Mouse (Mus musculus) bone marrow macrophage, adult 2 months (primary cell): ENCODE results near the gene Nptx1.
A peak's percentile ranks its signal among the peaks of the same experiment; 100 is the strongest.

ENCODE experiments used
- CTCF ChIP-seq: IDR thresholded peaks from 2 replicates; pipeline ENCODE4 v1.5.1; 2012; ENCODE audit warnings: low read depth, mild to moderate bottlenecking, low read length, moderate library complexity
- POLR2A ChIP-seq: IDR thresholded peaks from 2 replicates; pipeline ENCODE4 v1.6.1; 2012; ENCODE audit warnings: mild to moderate bottlenecking, low read depth, low read length, borderline replicate concordance

DNA sequence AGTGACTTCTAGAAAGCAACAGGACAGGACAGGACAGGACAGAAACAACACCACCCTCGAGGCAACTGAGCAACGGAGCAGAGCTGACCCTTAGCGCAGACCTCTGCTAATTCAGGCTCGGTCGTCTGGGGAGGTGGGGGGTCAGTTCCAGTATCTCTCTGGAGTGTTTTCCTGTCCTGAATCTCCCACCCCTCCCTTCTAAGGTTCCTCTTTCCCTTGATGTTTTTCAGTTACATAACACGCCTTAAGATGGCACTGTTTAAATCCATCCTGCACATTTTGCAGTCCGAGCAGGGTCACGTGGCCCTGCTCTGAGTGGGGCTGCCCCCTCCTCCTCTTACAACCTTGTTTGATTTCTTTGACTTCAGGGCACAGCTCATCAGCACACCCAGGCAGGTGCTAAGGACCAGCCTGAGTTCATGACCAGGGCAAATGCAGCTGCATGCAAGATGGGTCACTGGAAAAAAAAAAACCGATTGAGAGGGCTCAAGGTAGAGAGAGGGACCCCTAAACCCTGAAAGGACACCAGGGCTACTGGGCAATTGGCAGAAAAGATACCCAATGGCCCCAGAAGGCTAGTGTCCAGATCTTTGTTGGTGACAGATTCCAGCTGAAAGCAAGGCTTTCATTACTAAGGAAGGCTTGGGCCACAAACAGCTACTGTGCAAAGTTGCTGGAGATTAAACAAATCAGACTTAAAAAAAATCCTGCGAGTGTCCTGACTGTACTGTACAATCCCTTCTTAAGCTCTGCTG, 1.6 kb downstream of the Nptx1 start:
- TF ChIP-seq CTCF: peak; percentile 22; the same call in 1 of the 2 replicates
- no peak for TF ChIP-seq POLR2A
